Mouse (Mus musculus): ENCODE data around the gene Frmd5.

The Frmd5 gene

DNA sequence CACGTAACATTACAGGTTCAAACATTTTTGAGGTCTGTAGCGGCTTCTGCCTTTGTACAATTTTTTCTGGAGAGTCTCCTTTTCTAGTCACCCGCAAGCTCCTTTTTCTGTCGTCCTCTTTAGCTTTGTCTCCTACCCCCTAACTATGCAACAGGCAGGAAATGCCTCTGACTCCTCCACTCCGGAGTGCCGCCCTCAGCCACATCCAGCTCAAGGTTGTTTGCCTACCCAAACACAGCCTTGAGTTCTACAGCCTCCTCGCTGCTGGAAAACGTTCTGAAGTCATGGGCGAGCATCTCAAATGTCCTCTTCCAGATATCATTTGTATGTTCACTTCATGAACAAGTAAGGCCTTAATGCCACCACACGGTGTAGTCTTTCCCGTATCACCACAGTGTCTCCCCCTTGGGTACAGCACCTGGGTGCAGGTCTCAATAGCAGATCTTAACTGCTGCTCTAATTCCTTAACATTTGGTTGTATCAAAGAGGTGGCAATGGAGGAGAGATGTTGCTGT is 45.5 kb downstream of the Frmd5 start:
- DNase-seq, result no peak

DNA sequence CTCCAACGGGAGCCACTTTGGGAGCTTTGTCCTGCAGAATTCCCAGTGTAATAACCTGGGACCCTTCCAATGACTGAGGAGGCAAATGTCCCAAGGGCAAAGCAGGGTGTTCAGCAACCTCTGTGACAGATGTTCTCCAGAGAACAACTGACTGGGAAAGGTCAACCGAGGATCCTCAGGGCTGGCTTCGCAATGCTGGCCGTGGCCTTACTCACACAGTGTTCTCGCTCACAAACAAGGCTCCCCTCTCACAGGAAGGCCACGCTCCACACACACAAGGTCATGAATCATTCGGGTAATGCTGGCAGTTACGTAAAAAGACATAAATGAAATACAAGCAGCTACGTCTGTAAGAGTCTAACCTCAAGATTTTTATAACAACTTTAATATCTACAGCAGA is 46.2 kb downstream of the Frmd5 start:
- no peak for DNase-seq

DNA sequence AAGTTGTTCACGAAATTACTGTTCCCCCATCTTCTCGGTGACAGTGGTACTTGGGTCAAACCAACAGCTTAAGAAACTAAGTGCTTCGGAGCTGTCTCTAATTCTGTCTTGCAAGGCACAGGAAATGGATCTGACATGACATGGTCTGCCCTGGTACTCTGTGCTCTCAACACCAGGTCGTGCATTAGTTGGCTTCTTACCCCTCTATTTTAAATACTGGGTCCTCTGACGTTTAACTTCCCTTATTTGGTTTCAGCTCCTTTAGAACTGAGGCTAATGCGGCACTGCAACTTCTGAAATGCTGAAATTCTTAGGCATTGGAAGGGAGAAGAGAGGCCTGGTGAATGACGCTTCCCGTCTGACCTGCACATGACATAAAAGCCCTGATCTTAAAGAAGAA is 48.6 kb downstream of the Frmd5 start:
- no peak for DNase-seq

DNA sequence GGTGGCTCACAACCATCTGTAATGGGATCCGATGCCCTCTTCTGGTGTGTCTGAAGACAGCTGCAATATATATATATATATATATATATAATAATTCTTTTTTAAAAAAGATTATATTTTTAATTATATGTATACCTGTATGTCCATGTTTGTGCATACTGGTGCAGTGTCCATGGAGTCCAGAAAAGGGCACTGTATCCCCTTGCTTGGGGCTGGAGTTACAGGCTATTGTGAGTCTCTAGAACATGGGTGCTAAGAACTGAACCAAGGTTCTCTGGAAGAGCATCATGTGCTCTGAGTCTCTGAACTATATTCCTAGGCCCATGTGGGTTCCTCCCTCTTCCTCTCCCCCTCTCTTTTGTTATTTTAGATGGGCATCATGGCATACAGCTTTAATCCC is 50.6 kb downstream of the Frmd5 start:
- DNase-seq, result no peak

DNA sequence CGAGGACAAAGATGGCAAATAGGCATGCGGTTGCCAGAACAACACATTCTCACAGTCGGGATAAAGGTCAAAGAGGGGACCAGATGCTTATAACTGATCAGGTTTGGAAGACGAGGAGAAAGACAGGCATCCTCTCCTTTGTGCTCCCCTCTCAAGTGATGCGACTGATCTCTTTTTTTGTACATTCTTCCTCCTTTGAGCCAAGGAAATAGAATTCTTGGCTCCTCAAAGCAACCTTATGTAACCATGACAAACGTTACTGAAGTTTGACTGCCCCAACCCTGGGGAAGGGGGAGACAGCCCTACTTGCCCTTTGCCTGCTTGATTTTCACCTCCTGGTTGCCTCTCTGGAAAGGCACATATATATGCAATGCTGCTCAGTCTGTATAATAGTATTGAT is 51.8 kb downstream of the Frmd5 start:
- DNase-seq, result no peak

DNA sequence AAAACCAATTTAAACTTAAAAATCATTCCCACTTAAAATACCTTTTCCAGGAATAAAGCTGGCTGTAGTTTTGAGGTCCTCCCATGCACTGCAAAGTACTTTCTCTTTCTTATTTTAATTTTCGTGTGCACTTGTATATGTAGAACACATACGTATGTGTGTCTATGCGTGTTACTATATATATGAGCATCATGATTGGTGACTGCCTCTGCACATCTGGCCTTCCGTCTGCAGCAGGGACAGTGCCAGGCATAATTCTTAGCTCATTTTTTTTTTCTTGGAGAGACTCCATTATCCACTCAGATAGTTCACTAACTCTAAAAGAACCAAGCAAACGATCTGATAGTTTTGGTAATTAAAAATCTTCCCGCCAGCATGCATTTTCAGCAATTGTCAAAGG is 56.8 kb downstream of the Frmd5 start:
- DNase-seq, result no peak

DNA sequence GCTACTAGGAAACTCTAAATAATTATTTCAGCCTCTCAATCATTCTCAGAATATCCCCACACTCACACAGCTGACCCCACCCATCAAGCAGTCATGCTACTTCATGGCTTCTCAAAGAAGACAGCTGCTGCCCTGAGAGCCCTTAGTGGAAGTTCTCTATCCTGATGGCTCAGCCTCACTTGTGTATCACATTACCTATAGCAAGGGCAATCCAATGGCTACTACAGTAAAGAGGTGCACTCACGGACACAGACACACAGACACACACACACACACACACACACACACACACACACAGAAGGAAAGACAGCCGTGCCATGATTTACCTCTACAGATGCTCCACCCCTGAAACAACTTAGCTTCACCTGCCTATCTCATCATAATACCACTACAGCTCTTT is 65.7 kb downstream of the Frmd5 start:
- no peak for DNase-seq

DNA sequence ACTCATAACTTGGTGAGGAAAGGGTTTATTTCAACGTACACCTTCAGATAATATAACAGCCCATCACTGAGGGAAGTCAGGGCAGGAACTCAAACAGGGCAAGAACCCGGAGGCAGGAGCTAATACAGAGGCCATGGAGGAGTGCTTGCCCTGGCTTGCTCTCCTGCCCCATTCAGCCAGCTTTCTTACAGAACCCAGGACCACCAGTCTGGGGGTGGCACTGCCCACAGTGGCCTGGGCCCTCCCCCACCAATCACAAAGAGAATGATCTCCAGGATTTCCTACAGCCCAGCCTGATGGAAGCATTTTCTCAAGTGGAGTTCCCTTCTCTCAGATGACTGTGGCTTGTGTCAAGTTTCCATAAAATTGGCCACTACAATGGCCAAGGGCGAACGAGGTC is 67.5 kb downstream of the Frmd5 start:
- DNase-seq, result no peak

DNA sequence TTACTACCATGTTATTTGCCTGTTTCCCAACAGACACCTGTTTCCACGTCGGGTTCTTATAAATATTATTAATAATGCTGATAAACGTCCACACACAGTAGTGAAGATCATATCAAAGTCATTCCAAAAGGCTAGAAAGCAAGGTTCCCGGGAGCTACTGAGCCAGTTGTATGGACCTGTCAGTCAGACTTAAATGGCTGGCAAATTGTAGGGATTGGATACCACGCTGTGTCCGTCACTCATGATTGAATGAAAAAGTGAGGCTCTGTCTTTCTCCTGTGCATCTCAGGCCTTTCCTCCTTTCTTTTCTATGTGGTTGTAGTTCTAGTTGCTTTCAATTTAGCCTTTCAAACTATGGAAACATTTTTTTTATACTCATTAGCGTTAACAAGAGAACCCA is 73.5 kb downstream of the Frmd5 start:
- DNase-seq, result no peak

DNA sequence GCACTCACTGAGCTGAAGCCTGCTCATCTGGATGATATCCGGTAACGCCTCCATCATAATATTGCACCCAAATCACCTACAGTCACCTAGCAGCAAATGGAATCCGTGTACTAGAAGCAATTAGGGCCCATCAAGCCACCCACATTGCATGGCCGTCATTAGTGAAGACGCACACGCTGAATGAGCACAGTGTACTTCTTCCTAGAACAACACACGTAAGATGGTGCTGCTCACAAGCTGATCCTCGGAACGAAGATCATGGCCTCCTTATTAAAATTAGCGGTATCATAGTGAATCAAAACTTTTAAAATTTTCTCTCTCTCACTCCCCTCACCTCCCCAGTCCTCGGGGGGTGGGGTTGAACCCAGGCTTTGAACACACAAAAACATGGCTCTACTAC is 76.4 kb downstream of the Frmd5 start:
- DNase-seq, result no peak

DNA sequence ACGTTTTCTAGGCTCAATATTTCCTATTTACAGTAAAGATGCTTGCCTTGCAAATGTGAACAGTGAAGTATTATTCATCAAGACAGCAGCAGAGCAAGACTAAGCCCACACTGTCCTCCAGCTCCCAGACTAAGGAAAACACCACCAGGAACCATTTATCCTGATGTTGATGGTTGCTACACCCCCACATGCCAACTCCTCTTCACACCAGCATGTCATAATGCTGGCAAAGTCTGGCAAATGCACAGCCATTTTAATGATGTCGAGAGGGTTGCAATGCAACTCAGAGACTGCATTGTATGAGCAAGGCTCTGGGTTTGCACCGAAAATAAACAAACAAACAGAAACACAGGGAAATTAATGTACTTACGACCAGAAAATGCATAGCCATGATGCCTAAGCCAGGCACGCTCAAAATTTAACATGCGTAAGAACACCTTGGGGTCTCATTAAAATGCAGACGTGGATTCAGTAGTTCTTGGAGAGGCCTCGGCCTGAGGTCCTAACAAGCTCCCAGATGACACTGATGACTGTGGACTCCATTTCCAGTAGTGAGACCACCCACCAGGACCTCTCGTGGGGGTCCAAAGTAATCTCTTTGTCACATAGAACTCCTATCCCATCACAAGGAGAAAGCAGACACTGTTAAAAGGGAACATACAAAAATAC is 77.8 kb downstream of the Frmd5 start:
- DNase-seq, result no peak

DNA sequence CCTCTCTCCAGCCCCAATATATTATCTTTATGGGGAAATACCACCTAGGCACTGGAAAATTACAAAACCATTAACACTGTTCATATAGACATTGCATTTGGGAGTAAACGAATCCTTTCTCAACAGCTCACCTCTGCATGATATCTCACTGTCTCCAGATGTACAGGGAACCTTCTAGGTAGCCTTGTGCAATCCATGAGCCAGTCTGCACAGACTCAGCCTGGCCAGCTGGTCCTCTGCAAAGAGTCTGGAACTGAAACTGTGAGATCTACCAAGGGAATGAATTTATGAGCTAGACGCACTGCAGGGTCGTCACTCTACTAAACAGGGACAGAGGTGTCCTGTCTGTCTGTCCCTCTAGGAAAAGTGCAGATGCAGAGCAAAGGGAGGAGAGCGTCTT is 82.0 kb downstream of the Frmd5 start:
- no peak for DNase-seq

DNA sequence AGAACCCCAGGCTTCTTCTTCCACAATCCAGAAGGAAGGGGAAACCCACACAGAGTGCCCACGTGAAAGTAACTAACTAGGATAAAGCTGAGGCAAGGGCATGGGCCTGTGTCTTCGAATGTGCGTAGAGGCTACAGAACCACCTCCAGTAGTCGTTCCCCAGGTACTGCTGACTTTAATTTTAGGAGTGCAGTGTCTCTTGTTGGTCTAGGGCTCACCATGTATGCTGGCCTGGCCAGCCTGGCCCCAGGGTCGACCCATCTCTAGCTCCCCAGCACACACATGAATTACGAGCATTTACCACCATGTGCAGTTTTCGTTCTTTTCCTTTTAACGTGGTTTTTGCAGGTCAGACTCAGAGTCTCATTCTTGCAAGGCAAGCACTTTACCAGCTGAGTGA is 83.1 kb downstream of the Frmd5 start:
- no peak for DNase-seq

DNA sequence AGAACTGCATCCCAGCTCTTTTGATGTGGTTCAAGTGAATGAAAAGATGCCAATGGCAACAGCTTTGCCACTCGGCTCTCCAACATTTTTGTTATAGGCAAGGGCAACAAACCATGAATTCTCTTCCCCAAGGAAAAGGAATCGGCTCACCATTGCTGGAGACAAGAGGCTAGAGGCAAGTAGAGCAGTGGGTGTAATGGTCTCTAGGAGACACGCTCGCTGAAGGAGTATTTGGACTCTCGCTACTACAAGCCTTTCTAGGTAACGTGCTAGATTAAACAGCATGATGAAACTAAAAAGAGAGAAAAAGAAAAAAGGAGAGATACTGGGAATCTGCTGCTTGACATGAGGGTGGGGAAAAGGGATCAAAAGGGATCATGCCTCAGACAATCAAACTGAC is 87.9 kb downstream of the Frmd5 start:
- no peak for DNase-seq

DNA sequence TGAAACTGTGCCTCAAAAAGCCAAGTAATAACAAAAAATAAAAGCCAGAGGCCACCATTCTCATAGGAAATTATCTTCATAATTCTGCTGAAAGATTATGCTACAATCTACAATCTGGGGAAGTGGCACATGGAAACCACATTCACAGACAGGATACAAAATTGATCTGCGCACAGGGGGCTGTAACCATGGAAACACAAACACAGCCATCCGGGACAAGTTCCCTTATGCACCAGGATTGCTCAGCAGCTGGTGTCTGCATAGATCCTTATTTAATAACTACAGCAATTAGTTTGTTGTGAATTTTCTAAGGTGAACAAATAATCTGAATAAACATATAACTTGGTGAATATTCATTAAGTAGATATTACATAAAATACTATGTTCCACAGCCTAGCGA is 89.8 kb downstream of the Frmd5 start:
- DNase-seq, result no peak

DNA sequence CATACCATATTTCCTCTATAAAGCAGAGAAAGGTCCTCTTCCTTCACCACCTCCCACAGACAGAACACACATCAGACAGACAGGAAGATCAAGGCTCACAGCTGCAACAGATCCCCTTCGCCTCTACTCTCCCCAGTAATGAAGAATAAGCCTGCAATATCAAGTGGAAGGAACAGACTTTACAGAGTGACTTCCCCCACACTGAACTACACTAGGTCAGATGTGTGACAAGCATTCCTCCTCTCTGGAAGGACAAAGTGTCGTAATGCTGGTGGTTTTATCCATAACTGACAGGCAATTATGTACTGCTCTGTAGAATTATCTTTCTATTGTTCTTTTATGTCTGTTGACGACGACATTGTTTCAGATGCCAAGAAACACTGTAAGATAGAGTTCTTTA is 93.3 kb downstream of the Frmd5 start:
- DNase-seq, result no peak

DNA sequence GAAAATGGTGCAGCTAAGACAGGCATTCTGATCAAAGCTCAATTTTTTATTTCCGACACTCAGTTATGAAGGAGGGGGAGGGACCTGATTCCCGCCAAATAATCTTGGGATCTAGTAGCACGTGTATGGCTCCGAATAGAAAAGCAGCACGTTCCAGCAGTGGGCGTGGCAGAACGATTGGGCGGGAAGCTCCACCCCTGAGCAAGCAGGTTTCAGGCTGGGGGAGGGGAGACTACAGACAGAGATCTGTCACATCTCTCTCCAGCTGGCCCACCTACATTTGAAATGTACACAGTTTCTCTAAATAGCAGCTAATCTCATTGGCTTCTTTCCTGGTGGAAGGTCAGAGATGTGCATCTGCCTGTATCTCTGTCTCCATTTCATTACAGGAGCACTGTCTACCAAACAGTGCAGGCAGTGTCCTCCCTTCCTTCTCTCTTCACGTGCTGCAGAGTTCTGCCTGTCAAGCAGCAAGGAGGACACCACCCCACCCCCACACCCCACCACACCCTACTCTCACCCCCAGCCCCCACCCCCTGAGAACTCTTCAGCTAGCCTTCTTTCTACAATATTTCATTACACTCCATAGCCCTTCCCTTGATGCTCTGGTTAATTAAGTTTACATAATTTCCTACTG is 95.0 kb downstream of the Frmd5 start:
- no peak for DNase-seq

DNA sequence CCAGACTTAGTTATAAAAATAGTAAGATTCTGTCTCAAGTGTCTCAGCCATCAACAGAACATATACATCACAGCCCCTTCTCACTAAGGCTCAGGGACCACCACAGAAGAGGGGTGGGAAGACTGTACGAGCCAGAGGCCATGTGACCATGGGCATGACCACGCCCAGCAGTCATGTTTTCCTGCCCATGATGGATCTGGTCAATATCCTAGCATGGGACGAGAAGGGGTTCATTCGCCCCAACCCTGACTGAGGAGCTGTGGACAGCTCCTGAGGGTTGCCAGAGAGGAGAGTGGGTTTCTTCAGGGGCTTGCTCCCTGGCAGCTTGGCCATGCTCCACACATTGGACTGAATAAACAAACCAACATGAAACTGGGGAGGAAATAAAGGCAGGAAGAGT is 97.8 kb downstream of the Frmd5 start:
- no peak for DNase-seq

DNA sequence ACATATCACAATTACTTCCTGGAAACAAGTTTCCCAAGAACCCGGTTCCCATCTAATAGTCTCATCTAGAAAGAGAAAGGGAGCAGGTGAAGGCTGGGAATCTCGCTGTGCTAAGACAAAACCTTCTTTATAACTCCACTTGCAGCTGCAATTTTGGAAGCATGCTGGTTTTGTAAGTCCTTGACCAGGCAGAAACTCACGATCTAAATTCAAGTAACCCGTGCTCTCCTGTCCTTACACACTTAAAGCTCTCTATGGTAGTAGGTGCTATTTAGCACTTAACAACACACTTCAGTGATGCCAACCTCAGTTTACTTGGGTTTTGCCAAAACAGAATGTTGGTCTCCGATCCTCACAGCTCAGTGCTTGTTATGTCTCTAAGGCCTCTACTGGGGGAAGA is 99.4 kb downstream of the Frmd5 start:
- no peak for DNase-seq

DNA sequence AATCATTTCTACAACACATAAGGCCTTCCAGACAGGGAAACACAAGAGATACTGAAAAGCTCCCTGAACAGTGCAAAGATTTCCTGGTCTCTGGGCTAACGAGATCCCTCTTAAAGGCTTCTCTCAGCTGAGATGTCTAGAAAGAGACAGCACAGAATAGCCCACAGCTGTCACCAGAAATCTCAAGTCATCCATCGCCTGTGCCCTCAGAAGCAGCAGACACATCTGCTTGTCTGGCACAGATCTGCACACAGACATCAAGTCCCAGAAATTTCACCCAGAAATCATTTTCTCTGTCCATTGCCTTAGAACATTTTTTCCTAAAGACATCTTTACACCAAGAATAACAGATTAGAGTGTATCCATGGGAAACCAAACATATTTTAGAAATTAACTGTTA is 101.1 kb downstream of the Frmd5 start:
- no peak for DNase-seq

DNA sequence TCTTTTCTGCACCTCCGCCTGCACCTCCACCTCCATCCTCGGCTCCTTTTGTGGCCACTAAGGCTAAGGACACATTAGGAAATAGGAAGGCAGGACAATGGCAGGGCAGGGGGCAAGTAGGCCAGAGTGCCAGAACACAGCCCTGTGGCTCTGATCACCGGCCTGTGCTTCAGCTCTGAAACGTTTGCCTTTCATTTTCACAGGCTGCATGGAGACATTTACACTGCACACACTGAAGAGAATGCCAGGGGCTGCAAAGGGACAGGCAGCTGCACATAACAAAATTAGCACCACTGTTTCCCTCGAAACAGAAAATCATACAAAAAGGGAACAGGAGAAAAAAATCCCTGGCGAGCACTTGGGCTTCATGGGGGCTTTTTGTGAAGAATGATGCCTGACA is 107.6 kb downstream of the Frmd5 start:
- no peak for DNase-seq

DNA sequence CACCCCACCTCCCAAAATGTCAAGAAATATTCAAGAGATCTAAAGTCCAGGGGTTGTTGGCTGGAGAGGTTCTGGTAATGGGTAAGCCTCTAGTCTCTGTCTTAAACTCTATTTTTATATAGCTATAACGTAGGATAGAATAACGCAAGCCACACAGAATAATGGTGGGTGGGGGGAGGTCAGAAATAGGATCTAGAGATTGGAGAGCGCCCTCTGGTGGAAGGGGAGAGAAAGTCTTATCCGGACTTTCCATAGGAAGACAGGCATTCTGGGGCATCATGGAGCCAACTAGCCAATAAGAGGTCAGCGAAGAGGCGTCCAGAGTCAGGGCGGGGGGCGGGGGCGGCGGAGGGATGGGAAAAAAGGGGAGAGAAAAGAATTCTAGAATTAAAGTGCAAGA is 111.5 kb downstream of the Frmd5 start:
- DNase-seq, result no peak

DNA sequence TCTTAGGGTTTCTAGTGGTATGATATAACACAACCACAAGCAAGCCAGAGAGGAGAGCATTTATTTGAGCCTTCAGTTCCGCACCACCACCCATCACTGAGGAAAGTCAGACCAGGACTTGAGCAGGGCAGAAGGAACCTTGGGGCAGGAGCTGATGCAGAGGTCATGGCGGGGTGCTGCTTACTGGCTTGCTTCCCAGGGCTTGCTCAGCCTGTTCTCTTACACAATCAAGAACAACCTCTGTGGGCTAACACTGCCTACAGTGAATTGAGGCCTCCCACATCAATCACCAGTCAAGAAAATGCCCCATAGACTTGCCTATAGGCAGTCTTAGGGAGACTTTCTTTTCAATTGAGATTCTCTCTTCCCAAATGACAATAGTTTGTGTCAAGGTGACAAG is 118.8 kb downstream of the Frmd5 start:
- DNase-seq, result peak; percentile 17

DNA sequence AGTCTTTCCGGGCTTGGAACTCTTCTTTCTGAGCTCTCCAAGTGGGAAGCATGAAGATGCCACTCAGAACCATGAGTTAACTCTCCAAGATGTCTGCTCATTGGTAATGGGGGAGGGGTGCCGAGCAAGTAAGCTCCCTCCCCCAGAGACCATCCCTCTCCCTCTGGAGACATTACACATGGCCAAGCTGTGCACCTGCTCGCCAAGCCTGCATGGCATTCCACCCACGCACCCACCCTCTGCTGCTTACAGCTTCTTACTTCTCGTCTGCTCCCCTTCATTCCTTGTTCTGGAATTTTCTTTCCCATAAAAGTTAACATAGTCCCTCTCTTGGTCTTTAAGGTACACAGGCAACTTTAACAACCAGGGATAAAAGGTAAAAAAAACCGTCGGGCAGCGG is 123.3 kb downstream of the Frmd5 start:
- no peak for DNase-seq

DNA sequence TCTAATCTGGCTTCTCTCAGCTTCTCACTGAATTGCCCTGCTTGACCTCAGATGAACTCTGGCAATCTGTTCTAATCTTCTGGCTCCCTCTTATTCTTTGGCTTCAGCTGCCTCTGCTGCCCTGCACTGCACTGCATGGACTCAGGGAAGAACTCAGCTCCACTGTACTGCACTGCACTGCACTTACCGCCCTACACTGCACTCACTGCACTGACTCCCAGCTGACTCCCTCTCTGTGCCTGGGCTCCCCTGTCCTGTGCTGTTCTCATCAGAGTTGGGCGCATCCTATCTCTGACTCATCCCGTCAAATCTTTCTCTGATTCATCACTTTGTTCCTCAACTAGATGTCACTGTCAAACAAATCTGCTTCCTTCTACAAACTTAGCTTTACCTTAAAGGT is 124.5 kb downstream of the Frmd5 start:
- no peak for DNase-seq
